Mouse (Mus musculus): ENCODE results near the gene Gyg.

The Gyg gene

DNA sequence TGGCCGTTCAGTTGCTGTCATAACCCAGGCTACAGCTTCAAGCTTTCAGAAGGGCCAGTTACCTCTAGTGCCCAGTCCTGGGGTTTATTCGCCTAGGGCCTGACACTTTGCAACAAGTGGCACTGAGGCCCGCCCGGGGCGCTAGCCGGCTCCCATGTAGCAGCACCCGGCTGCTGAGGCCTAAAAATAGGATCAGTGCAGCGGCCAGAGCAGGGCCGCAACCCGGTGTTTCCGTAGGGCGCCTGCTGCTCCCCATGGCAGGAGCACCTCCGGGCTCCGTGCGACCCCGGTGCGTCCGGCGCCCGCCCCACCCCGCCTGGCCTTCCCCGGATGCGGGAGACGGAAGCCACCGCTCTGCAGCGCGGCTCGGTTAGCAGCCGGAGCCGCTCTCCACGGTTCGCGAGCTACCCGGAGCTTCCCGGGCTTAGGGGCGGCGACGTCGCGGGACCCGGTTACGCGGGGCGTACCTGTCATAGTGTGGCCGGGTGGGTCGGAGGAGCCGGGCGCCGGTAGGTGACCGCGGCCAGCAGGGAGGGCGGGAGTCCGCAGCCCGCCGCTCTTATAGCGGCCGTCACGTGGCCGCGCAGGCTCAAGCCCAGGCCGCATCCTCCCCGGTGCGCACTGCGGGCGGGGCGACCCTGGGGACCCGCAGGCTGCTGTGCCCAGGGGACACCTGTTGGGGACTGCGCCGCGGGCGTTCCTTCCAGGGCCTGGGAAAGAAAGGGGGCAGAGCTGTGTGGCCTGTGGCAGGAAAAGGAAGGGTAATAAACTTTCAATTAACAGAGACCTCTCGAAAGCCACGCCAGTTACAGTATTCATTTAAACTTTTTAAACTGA is at the start of gene Gyg:
Gyg (minus strand) TSS at position 787 of the 837 bp plus-strand sequence.
- peak in 1 of 2 experiments; percentile 27 for DNase-seq (ENCODE audit: low spot score in 2 of 2)

- DNase-seq (ENCODE audit: low spot score in 2 of 2): peak in 1 of 2 experiments; percentile 40
Observed at GRCm38 (mm10) chr3:20198869-20199268, 43.8 kb upstream of the Gyg start.

- no peak for DNase-seq (ENCODE audit: low spot score in 2 of 2)
Observed at GRCm38 (mm10) chr3:20197878-20198277, 42.8 kb upstream of the Gyg start.

DNA sequence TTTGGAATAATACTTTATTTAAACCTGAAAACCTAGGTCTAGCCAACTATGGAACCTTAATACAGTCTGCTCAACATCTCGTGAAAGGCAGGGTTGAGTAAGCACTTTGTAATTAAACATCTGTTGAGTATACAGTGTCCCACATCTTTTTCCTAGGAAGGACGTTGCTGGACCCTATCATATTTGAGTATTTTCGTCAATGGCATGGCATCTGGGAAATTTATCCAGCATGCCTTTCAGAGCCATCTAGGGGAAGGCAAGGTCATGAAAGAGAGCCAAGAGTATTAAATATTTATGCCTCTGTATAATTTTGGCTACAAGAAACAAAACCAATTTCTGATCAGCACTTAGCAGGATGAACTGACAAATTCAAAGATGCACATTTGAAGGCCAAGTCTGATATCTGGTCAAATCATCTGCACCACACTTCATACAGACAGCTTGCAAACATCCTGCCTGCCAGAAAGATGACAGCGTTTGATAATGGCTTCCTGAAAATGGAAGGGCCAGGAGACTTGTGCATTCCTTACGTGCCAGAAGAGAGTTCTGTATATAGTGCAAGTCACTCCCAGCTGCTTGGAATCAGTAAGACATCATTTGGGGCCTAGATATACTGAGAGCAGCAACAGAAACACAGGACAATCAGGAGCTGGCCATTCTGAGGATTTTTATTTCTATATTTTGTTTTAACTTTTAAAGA is 34.0 kb upstream of the Gyg start:
- no peak for DNase-seq (ENCODE audit: low spot score in 2 of 2)

GRCm38 (mm10) chr3:20172394-20172793 is 17.3 kb upstream of the Gyg start:
- no peak for DNase-seq (ENCODE audit: low spot score in 2 of 2)

GRCm38 (mm10) chr3:20167487-20167886 is 12.4 kb upstream of the Gyg start:
- no peak for DNase-seq (ENCODE audit: low spot score in 2 of 2)

- no peak for DNase-seq (ENCODE audit: low spot score in 2 of 2)
Observed at GRCm38 (mm10) chr3:20155476-20155875, 359 bp upstream of the Gyg start.

DNA sequence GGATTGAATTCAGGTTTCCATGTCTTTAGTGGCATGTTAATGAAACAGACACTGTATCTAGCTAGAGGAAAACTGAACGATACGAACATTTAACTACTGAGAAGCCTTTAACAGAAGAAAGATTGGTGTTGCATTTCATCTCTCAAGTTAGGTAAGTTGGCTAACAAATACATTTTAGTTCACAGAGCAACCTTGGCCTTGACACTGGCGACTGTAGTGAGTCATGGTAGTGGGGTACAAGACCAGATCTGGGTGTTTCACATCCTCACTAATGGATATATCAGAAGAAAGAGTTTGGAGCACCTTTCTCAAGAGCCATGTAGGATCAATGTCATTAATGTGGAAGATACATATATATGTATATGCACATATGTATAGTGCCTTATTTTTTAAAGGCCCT is 3.5 kb downstream of the Gyg start:
- DNase-seq (ENCODE audit: low spot score in 2 of 2): no peak

- DNase-seq (ENCODE audit: low spot score in 2 of 2): no peak
Observed at GRCm38 (mm10) chr3:20150511-20150910, 4.6 kb downstream of the Gyg start.

DNA sequence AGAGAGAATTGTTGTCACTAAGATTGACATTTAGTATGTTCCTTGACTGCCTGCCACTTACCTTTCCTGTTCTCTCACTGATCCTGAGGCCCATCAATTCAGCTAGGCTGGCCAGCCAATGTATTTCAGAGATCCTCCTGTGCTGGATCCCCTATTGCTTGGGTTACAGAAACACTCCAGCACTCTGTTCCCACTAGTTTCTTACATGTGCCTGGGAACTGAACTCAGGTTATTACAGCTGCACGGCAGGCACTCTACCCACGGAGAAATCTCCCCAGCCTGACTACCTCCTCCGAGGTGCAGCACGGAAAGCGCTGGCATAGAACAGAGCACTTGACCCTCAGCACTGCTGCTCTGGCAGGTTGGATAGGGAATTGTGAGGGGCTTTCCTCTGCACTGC is 7.5 kb downstream of the Gyg start:
- DNase-seq (ENCODE audit: low spot score in 2 of 2): no peak

DNA sequence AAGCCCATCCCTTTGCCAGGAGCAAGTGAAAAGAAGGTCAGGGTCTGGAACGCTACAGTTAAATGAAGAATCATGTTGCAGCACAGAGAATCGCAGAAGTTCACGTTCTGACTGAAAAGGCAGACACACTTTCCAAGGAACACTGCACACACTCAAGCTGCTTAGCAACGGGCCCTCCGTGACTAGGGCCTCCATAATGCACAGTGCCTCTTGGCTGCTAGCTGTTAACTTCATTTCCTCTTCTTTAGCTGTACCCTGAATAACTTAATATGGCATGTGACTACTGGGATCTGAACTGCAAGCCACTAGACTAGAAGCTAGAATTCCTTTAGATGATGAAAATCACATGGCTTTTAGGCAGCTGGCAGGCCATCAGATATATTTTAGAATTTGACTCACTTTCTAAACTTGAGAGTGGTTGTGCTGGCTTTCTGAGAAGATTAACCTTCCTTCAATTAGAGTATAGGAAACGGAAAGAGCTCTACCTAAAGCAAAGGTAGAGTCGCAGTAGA is 8.2 kb downstream of the Gyg start:
- peak in 1 of 2 experiments; percentile 10 for DNase-seq (ENCODE audit: low spot score in 2 of 2)

- no peak for DNase-seq (ENCODE audit: low spot score in 2 of 2)
Observed at GRCm38 (mm10) chr3:20145696-20146113, 9.4 kb downstream of the Gyg start.

DNA sequence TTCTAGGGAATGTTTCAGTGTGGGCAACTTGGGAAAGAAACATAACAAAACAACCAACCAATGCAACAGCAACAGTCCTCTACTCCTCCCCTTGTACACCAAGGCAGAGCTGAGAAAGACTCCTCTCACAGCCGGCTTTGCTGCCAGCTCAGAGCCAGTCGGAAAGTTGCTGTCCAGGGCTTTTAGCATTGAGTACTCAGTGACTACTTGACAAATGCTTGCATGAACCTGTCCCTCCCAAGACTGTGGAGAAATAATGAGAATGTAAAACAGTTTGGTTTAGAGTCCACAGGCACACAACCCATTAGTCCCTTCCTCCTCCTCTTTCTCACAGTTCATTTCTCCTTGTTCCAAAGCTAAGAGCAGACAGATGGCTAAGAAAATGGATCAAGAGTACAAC is 10.7 kb downstream of the Gyg start:
- no peak for DNase-seq (ENCODE audit: low spot score in 2 of 2)

DNA sequence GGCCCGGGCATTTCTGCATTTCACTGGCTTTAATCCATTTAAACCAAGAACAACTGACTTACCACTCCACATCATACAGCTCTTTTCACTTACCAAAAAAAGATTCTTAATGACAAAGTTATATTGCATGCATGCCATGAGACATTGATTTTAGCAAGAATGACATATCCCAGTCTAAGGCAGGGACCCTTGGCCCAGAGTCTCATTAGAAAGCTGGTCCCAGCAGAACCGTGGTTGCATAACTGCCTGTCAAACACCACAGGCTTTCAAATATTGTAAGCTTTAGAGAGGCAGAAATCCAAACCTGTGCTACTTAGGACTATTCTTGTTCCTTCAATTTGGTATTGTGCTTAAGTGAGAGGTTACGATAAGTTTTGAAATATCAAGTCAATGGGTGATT is 11.4 kb downstream of the Gyg start:
- no peak for DNase-seq (ENCODE audit: low spot score in 2 of 2)

- DNase-seq (ENCODE audit: low spot score in 2 of 2): no peak
Observed at GRCm38 (mm10) chr3:20142576-20142975, 12.5 kb downstream of the Gyg start.

DNA sequence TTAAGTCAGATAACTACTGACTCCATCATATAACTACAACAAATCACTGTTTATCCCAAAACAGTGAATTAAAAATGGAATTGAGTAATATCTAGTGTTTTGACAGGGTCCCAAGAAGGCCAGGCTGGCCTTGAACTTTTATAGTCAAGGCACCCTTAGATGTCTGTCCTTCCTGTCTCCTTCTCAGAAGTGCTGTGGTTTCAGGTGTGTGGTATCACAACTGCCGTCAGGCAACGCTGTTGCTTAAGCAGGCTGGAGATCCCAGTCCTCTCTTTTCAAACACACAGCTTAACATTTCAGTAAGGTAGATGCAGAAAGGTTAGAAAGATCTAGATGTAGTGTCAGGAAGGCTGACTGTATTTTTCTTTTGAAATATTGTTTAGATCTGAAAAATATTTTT is 13.0 kb downstream of the Gyg start:
- DNase-seq (ENCODE audit: low spot score in 2 of 2): no peak

- DNase-seq (ENCODE audit: low spot score in 2 of 2): no peak
Observed at GRCm38 (mm10) chr3:20141679-20142078, 13.4 kb downstream of the Gyg start.

DNA sequence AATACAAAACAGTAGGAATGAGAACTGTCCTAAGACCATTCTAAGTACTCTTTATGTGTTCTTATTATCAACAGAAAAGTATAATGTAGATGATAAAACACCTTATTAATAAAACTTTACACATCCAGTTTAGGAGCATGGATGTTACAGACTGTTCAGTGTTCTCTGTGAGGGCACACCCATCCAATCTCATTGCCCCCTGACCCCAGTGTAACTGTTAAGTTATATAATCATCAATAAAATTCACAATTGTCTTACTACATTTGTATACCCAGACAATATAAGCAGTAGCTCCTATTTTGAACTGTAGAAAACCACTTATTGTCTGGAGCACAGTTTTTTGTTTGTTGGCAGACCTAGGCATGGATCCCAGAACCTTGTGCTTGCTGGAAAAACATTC is 13.9 kb downstream of the Gyg start:
- DNase-seq (ENCODE audit: low spot score in 2 of 2): no peak

- DNase-seq (ENCODE audit: low spot score in 2 of 2): no peak
Observed at GRCm38 (mm10) chr3:20136868-20137581, 18.1 kb downstream of the Gyg start.

DNA sequence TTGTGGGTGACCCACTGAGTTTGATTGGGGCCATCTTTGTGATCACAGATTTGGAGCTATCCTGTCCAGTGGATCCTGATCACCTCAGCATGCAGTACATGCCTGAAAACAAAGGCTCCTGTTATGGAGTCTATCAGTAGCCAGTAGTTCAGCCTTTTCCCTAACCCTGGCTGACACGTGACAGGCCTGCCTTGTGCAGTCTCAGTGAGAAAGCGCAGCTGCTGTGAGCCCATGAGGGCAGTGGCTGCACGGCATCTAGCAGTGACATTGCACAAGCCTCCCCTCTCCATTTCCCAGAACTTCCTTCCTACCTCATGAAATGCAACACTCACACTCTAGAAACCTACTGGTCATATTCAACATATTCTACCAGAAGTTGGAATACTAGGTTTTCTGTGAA is 20.6 kb downstream of the Gyg start:
- DNase-seq (ENCODE audit: low spot score in 2 of 2): no peak

GRCm38 (mm10) chr3:20133745-20134144 is 21.4 kb downstream of the Gyg start:
- peak in 1 of 2 experiments; percentile 10 for DNase-seq (ENCODE audit: low spot score in 2 of 2)

GRCm38 (mm10) chr3:20132731-20133130 is 22.4 kb downstream of the Gyg start:
- DNase-seq (ENCODE audit: low spot score in 2 of 2): no peak
